Mouse (Mus musculus): ENCODE measurements around the gene Akirin1.

The Akirin1 gene

DNA sequence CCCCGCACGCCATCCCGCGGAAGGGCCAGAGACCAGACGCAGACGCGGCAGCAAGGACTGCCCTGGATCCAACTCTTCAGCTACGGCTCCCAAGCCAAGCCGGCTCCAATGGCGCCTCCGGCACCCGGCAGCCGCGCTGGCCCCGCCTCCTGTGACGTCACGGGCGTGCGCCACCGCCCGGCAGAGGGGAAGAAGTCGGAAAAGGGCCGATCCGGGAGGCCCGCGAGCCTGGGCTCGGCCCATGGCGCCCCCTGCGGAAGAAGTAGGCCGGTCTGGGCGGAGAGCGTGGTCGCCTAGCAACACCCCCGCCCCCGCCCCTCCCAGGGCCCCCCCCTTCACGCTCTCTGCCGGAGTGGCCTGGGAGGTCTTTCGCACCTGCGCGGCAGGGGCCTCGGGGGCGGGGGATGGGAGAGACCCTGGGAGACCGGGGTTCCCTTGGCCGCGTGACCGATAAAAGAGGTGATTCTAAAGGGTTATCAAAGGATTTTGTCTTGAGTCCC lies at the start of gene Akirin1:
Akirin1 (minus strand) TSS at position 194 of the 500 bp plus-strand sequence.
- peak; percentile 90 for DNase-seq (ENCODE audit: low read depth, low spot score)

DNA sequence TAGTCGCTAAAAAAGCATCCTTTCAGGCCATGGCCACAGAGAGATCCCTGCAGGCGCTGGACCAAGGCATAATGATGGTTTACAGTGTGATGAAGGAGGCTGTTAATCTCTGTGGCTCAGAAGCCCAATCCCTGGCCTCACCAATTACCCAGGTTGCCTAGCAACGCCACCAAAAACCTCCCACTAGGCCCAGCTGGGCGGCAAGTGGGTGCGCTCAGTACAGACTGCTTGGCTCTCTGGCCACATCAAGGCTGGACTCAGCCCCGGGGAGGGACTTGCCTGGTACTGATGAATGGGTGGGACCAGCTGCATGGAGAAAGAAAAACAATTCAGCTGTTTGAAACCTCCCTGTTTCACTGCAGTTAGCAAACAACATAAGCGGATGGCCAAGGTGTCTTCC lies 47.7 kb upstream of the Akirin1 start:
- DNase-seq (ENCODE audit: low read depth, low spot score), result no peak

DNA sequence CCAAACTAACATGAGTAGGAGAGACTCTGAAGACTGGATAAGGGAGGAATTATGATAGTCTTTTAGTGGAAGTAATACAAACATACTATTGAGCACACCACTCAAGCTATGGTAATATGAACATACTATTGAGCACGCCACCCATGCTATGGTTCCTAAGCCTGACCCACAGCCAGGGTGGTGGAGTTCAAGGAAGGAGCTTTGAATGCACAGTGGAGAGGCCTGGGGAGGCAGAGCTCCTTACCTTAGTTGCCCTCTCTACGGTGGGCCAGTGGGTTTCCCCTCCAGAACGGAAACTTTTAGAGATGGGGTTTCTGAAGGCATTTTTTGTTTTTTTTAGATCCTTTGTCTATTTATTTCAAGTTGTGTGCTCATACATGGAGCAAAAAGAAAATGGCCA lies 47.3 kb upstream of the Akirin1 start:
- DNase-seq (ENCODE audit: low read depth, low spot score), result no peak

DNA sequence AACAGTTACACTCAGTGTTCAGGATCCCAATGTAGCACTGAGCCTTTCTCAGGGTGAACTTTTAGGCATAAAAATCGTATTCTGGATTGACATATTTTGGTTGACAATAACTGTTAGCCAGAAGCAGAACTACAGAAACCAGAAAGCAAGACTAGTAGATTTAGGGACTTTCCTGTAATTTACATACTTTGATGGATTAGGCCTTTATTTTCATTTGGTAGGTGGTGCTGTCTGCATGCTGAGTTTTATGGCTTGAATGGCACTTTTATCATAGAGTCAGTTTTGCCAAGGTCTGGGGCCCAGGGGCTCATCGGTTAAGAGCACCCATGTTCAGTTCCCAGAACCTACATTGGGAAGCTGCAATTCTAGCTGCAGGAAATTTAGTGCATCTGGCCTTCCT lies 44.9 kb upstream of the Akirin1 start:
- DNase-seq (ENCODE audit: low read depth, low spot score), result no peak

DNA sequence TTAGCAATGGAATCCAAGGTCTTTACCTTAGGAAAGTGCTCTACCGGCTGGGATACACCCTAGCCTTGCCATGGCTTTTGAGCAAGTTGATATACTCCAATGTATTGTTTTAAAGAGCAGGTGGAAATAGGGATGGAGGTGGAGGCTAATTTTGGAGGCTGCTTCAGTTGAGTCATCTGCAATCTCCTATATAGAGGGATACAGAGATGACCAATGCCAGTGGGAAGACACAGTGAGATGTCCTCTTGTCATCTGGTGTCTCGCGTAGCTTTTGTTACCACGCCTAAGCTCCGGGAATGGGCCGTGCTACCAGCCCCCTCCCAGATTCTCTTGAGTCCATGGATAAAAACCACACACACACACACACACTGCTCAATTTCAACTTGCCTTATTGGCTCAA lies 43.0 kb upstream of the Akirin1 start:
- DNase-seq (ENCODE audit: low read depth, low spot score), result no peak

DNA sequence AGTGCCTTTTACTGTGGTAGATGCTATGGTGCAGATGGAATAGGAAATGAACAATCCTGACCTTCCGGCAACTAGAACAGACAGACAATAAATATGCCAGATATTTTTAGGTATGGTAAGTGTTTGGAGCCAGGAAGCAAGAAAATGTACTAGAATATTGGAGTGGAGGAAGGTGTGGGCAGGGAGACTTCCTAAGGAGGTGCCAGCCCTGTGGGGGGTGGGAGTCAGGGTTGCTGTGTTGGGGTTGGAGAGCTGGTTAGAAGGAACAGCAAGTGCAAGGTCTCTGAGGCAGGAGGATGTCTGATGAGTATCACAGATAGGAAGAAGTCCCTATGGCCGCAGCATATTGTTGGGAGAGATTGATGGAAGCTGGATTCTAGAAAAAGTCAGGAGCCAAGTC lies 42.5 kb upstream of the Akirin1 start:
- no peak for DNase-seq (ENCODE audit: low read depth, low spot score)

DNA sequence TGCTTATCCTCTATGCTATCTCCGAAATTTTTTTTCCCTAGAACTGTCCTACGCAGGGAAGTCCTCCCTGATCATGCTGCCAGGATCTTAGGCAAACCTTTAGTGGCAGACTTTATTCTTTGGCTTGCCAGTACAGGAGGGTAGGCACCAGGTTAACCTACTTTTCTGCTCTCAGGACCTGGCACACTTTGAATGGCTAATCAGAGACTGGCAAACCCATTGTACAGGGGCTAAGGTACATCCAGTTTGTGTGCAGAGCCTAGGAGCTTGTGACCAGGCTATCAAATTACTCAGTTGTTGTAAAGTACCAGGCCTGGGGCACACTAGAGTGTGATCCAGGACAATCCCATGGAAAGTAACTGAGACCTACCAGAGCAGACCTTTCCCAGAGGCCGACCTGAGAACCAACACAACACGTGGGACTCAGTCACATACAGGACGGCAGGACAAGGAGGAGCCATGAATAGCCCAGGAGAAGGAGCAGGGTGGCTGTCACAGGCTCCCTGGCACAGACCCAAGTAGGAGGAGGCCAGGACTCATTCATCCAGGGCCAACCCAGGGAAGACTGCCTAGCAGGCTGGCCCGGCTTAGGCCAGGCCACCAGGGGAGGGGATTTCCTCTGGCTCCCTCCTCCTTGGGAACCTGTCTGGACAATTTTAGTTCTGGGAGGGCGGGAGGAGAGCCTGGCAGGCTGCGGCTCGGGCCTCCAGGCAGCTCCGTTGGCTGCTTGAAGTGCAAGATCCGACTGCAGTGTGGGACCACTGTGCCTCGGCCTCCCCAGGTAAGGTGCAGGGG lies 37.2 kb upstream of the Akirin1 start, which contains the start of gene Rhbdl2:
Rhbdl2 (plus strand) TSS at position 684 of the 795 bp plus-strand sequence.
- peak; percentile 11 for DNase-seq (ENCODE audit: low read depth, low spot score)

DNA sequence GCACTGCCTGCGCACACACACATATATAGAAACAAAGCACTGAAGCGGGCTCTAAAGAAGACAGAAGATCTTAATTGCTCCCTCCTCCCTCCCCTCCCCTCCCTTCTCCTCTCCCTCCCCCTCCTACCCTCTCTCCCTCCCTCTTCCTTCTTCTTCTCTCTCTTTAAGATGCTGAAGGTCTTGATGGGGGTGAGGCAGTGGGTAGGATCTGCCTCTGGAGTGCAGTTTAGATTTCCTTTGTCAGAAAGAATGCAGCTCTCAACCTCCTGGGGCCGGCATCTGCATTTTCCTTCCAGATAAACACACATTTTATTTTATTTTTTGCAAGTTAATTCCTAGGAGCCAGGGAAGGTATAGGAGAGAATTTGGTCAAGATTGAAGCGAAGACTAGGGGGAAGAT lies 18.1 kb upstream of the Akirin1 start:
- no peak for DNase-seq (ENCODE audit: low read depth, low spot score)

DNA sequence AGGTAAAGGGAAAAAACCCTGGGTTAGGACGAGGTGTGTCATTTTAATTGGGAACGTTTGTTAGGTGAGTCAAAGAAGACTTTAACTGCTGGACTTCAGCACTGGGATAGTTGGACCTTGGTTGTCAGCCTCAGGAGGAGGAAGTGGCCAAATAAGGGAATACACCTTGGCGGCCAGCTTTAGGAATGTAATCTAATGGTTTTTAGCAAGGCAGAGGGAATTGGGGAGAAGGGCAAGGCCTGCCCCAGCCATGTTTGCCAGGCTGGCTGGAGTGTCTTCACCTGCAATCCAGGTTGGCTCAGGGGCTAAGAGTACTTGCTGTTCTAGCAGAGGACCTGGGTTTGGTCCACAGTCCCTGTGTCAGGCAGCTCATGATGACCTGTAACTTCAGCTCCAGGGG lies 17.7 kb upstream of the Akirin1 start:
- DNase-seq (ENCODE audit: low read depth, low spot score), result no peak

DNA sequence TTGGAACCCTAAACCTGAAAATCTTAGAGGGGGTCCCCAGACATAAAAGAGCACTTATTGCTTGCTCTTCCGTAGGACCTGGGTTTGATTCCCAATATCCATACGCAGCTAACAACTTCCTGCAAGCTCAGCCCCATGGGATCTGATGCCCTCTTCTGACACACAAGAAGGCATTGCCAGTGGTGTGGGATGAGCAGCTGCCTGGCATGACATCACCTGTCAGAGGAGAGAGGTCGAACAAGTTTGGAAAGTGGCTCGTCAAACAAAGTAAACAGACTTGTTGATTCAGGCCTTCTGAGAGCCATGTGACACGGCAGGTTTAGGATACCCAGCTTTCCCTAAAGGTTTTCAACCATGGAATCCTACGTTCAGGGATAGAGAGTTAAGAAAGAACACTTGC lies 14.9 kb upstream of the Akirin1 start:
- DNase-seq (ENCODE audit: low read depth, low spot score), result no peak

DNA sequence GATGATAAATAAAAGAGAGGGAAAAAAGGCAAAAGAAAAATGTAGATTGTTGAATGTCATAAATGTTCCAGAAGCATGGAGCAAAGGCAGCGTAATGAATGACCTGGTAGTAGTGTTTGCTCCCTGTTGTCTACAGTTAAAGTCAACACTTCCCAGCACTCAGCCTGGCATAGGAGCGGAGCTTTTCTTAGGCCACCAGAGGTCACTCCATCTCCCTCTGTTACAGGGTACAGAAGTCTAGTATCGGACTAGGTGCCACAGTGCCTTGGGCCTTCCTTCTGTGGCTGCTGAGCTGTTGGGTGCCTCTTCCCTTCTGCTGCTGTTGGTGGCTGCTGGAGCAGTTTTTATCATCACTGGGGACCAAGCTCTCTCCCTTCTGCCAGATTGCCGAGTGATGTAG lies 8.2 kb upstream of the Akirin1 start:
- peak; percentile 33 for DNase-seq (ENCODE audit: low read depth, low spot score)

DNA sequence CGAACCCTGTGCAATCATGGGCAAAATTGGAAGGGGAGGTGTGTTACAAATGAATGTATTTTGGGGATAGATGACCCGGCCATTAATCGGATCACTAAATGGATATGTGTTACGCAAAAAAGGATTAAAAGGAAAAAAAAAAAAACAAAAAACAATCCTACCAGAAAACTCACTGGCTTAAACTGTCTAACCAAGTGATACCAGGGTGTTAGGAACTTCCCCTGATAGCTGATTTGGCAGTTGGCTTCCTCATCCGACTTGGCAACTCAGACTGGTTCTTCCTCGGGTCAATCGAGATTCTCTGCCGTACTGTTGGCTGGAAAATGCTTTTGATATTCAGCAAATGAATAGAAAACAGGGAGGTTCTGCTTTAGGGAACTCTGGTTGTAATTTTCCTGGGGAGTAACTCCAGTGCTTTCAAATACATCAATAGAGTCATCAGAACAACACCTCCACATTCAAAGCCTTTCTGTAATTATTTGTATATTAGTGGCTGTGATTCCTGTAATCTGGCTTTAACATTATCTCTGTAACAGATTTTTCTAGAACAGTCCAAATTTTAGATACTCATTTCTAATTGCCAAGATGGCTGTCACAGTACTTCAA lies 665 bp upstream of the Akirin1 start:
- peak; percentile 68 for DNase-seq (ENCODE audit: low read depth, low spot score)

DNA sequence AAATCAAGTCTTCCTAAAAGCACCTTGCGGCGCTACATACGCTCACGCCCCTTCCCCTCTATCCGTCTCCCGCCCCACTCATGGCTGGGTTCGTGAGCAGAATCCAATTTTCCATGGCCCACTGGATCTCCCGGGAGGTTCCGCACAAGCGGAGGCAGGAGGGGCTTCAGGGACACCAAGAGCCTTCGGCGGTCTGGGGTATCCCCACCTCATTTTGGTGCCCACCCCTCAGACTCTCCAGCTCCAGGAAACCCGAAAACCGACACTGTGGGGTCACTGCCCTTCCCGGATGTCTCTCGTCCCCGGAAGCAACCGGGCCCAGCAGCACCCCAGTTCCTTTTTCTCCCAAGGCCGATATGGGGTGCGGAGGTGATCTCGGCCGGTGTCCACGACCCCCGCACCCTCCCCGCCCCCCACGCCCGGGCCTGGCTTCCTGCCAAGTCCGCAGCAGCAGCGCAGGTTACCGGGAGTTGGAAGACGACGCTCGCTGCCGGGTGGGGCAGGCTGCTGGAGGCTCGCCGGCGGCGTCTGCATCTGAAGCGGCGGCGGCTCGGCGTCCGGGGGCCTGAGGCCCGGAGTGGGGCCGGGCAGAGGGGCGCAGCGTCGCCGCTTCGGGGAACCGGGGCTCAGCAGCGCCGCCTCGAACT lies 538 bp downstream of the Akirin1 start:
- DNase-seq (ENCODE audit: low read depth, low spot score), result no peak

DNA sequence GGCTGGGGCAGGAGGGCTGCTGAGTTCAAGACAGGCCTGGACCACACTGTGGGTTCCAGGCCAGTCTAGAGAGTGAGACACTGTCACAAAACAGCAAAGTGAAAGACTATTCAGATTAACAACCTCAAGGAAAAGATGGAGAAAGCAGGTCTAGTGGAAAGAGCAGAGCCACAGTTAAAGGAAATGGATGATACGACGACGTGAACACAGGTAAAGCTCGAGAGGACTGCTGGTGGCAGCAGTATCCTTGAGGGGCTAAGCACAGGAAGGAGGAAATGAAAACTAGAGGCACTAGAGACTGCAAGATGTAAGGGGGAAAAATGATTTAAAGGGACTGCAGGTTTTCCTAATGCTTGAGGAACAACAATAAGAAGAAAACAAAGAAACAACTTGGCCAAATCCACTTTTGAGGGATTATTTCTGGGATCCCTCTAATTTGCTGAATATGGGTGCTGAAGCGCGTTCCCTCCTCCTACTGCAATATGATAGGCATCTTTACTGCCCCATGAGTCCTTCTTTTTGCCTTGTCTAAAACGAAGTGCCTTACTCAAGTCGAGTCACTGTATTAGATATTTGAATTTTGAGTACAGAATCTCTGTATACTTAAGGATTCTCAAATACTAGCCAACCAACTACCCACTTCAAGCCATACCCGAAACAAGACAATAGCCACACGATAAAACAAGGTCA lies 1.3 kb downstream of the Akirin1 start:
- DNase-seq (ENCODE audit: low read depth, low spot score), result peak; percentile 27

DNA sequence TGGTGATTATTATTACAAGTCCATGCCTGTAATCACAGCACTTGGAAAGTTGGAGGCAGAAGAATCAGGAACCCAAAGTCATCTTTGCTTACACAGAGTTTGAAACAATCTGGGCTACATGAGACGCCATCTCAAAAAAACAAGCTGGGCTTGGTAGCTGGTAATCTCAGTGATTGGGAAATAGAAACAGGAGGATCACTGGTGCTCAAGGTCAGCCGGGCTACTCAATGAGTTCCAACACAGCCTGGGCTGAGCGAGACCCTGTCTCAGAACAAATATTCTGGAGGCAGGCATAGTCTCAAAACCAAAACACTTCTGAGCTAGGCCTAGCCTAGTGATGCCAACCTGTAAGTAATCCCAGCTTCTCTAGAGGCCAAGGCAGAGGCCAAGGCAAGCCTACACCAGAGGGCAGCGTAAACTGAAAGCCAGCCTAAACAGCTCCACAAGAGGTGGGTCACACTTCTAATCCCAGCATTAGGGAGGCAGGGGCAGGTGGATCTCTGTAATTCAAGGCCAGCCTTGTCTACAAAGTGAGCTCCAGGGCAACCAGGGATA lies 4.8 kb downstream of the Akirin1 start:
- DNase-seq (ENCODE audit: low read depth, low spot score), result no peak

DNA sequence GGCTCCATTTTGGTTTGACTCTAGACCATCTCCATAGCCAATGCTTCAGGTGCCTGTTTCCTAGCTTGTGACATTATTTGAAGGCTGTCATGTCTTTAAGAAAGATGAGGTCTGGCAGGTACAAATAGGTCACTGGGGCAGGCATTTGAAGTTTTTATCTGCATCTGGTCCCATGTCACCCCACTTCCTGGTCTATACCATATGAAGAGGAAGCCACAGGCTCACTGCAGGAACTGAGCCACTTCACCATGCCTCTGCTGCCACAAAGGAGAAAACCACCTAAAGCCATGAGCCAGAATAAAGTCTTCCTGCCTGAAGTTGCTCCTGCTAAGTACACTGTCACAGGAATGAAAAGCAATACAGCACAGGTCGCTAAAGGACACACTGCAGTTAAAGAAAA lies 7.3 kb downstream of the Akirin1 start:
- DNase-seq (ENCODE audit: low read depth, low spot score), result no peak

DNA sequence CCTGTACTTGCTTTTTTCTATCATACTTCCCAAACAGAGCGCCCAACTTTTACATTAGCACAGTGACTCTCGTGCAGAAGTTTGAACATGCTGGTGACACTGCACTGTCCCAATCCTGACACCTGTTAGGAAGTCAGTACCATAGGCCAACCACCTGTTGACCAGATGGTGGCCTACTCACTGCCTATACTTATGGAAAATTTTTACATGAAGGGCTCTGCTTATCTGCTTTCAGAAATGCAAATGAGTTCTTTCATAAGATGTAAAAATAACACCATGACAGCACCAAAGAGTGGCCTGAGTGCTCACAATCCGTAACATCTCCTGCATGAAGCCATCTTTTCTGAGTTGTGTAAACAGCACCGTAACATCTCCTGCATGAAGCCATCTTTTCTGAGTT lies 11.4 kb downstream of the Akirin1 start:
- no peak for DNase-seq (ENCODE audit: low read depth, low spot score)

DNA sequence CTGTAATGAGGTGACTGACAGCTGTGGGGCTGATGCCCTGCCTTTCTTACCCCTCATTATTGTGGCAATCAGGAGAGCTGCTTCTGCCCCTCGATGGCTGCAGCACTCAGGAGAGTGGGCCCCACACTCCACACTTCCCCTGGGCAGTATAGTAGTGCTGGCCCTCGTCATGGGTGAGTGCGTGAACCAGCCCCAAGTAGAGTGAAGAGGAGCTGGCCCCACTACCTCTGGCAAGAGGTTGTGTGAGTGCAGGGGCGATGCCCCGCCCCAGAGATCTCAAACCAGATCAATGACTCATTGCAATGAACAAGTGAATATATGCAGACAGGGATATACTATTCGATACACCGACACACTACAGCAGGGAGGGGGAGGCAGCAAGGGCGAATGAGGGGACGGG lies 16.6 kb downstream of the Akirin1 start:
- DNase-seq (ENCODE audit: low read depth, low spot score), result no peak

DNA sequence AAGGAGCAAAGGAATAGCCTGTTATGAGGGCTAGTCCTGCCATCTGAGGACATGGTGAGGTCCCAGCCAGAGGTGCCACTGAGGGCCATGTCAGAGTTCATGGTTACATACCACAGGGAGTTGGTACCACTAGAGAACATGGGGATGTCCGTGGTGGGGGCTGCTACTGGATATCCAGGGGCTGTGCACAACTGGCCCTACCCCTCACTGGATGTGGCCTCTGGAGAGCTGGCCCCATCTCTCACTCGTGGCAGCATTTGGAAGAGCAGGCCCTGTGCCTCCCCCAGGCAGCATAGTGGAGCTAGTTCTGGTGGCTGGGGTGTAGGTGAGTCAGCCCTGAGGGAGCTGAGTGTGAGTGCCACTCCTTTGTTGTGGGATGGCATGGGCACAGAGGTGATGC lies 17.2 kb downstream of the Akirin1 start:
- no peak for DNase-seq (ENCODE audit: low read depth, low spot score)

DNA sequence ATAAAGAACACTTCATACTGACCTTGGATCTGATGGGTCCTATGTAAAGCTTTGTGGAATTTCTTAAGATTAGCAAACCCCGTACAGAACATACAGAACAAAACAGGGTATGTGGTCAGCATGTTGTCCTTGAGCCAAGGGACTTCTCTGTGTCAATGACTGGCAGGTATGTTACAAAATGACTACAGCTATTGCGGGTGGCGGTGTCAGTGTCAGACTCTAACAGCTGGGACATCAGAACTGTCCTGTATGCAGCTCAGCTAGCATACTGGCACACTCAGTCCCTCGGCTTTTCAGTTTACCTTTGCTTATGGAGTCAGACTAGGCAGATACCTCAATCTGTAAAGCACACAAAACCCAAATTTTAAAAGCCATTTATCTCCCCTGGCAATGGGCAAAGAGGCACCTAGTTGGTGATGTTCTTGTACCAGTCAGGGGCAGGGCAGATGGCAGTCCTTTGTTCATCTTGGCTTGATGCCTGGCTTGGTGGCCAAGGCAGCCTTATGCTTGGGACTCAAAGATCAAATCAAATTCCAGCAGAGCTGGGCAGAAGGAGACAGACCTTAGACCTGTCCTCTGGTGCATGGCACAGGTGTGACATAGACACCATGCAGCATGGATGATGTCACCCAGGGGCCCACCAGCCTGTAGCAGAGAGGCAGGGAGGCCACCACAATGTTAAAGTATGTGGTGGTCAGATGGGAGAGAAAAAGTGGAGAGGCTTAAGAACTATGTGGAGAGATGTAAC lies 17.8 kb downstream of the Akirin1 start:
- DNase-seq (ENCODE audit: low read depth, low spot score), result no peak

DNA sequence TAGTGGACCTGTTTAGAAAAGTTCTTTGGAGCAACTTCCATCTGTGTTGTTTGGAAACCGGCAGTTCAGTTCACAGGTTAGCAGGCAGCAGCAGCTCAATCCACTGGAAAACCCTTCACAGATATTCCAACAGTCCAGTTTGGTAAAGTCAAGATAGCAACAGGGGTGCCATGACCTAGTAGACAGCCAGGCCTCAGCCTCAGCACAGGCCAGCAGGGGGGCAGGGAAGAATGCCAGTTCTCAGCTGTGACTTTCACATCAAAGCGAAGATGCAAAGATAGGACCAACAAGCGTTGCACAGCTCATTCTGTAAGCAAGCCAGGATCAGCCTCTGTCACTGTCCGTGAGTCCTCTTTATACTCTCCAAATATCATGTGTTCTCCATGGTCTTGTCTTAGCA lies 28.4 kb downstream of the Akirin1 start:
- DNase-seq (ENCODE audit: low read depth, low spot score), result no peak

All from 3T3-L1 (cell line).